Mouse (Mus musculus): Measurements from ENCODE around the gene Snf8.

DNA sequence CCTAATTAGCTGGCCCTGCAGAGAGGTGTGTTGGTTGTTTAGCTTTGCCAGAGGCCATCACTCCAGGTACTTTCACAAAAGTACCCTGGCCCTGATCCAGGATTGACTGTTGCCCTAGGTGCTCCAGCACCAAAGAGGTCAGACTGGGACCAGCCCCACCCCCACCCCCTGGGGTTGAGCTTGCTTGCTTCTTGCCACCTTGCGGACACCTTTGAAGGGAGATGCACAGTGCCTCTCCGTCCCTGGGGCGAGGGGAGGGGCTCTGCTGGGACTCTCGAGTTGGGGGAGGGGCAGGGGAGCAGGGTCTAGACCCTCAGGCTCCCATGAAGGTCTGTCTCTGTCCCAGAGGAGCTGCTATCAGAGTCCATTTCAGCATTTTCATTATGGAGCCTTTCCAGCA lies 15.3 kb downstream of the Snf8 start:
- TF ChIP-seq POLR2A (IDR thresholded peaks at IDR 0.05; ENCODE audit: borderline replicate concordance, low read depth, low read length): no peak
- no peak for TF ChIP-seq CTCF (IDR thresholded peaks at IDR 0.05; ENCODE audit: low read depth, low read length)
